Mouse (Mus musculus) cerebellum, adult 9-11 months (tissue): ENCODE data around the gene Dao.

Source experiments
- DNase-seq: peaks from one replicate; pipeline ENCODE4 v3.0.0; 2022

Gene Dao

DNA sequence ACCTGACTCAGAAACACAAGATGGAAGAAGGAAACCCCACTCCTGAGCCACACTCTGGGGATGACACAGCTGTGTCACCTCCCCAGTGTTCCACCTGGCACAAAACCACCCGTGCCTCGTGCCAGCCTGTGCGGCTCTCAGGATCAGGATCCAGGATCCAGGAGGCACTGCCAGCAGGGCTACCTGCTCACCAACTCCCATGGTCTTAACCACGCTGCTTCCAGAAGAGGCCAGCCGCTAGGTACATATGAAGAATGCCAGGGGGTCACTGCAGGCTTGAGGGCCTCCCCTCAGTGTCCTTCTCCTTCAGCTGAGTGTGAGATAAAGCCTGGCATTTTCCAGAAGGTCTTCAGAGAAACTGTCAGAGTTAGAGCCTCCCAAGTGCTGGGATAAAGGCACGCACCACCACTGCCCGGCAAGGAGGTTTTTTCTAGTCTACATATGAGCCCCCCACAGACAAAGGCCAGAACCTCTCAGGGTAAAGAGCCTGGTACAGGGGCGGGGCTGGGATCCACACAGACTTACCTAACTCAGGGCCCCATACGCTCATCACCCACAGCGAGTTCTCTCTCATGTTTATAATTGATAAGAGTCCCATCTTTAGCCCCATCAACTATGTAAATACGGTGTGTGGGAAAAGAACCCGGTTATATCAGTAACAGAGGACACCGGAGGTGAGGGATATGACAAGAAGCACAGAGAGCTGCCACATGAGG is 19.3 kb upstream of the Dao start:
- DNase-seq: no peak

DNA sequence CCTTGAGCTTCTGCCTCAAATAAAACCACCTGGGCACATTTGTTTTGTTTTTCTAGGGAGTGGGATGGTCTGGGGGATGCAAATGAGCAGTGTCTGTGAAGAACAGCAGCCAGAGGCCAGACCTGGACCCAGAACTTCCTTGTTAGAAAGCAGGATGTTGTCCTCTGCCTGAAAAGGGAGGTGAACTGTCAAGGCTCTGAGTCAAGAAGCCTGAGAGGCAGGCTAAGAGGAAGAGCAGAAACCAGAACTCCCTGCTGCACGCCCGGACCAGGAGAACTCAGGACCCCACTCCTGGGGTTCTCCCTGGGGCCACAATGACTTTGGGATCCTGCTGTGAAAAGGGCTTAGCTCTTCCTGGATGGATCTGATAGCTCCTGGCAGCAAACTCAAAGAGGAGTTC is 17.8 kb upstream of the Dao start:
- no peak for DNase-seq

DNA sequence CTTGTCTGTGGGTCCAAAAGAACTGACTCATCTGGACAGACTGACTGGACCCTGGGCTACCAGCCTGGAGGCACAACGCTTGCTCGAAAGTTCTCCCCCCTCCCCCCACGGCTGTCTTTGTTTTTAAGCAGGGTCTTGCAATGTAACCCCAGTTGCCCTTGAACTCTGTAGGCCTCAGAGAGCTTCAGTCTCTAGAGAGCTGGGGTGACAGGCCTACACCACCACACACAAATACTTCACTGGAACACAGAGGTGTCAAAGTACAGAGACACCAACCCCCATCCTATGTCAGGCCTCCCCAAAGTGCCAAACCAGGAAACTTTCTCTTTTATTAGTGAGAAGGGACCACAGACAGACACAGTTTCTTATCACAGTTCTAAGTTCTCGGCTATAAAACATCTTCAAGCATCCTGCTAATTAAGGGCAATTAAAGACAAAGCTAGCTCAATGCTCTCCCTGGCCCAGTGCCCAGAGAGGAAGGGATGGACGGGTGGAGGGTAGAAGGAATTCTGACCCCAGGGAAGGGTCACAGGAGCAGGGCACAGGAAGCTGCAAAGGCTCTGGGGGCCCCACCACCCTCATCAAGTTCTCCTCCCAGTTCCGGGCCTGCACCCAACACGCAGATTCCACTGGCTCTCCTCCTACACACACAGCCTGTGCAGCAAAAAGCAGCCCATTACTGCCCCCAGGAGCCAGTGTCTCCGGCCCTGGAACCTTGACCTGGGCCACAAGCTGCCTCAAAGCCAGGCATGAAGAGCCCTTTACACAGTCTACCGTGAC is 17.1 kb upstream of the Dao start:
- no peak for DNase-seq

DNA sequence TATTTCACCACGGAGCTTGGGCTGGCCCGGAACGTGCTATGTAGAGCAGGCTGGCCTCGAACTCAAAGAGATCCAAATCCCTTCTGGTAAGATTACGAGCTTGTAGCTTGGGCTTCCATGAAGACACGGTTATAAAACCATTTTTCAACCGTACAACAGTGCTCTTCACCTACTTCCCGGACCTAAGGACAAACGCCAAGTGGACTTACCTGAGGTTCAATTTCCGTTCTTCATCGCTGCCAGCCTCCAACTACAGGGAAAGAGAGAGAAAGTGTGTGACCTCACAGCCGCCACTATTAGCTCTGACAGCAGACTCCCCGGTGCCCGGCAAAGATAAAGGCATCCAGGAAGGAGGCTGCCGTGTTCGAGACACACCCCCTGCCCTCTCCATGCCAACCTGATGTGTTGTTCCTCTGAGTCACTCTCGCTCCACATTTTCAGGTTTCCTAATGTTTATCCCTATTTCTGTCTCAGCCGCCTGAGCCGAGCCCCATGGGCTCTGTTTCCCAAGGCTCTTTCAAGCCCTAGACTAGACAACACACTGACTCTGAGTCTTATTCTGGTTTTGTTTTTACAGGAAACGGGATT is 14.0 kb upstream of the Dao start:
- DNase-seq: no peak

DNA sequence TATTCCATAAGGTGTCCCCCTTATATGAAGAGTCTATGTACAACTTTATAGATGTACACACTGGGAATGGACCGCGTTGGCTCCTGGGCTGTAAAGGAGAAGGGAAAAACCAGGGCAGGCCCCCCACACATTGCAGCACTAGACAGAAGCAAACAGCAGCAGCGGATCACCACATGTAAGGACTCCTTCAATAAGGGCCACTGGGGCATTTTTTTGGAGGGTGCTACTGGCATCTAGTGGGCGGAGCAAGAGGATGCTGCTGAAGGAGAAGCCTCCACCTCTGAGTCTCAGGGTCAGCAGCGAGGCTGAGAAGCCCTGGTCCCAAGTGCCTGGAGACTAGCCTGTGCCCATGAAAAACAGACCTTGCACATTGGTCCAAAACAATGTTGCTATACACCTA is 12.9 kb upstream of the Dao start:
- DNase-seq: no peak

DNA sequence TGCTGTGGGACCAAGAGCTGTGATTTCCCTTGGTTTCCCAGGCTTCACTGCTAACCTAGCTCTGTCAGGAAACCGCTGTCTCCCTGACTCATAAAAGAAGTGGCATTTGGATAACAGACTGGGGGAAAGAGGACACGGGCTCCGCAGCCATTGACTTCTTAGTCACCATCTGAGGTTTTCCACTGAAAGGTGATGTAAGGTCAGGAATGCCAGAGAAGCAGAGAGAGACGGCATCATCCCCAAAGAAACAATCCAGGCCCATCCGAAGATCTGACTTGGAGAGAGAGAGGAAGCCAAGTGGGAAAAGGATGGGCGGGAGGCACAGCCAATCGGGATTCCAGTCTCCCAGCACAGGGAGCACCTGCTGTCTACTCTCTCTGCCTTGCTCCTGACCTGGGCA is 12.4 kb upstream of the Dao start:
- no peak for DNase-seq

DNA sequence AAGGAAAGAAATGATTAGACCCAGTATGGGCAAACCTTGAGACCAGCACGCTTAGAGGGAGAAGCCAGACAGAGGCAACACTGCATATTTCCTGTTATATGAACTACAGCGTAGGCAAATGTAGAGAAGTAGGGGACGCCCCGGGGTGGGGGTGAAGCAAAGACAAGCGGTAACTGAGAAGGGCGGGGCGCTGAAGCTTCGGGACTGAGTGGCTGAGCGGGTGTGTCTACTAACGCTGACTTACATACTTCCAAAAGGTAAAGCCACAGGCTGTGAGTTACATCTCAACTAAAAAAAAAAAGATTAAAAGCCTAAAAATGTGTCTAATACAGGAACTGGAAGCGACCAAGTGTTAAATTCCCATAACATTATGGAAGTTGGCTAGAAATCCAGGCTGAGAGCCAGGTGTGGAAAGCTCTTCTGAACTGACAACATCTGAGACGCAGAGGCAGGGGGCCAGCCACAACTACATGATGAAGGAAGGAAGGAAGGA is 11.1 kb upstream of the Dao start:
- DNase-seq: no peak

DNA sequence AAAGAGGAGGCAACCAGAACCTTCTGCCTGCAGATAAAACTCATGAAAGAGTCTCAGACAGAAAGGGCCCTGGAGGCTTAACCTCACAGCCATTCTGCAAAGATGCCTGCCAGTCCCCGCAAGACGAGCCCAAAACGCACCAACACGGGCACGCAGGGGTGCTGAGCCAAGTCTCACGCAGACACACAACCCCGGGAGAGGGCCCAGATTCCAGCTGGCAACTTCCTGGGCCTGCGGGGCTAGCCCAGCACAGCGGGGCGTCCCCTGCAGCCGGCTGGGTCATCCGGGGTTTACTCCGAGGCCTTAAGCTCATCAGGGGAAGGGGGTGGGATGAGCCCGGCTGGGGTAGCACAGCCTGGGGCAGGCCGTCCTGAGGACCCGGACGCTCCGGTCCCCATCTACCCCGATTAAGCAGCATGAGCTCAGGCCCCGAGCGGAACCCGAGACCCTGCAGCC is 10.4 kb upstream of the Dao start:
- peak; percentile 74 for DNase-seq

DNA sequence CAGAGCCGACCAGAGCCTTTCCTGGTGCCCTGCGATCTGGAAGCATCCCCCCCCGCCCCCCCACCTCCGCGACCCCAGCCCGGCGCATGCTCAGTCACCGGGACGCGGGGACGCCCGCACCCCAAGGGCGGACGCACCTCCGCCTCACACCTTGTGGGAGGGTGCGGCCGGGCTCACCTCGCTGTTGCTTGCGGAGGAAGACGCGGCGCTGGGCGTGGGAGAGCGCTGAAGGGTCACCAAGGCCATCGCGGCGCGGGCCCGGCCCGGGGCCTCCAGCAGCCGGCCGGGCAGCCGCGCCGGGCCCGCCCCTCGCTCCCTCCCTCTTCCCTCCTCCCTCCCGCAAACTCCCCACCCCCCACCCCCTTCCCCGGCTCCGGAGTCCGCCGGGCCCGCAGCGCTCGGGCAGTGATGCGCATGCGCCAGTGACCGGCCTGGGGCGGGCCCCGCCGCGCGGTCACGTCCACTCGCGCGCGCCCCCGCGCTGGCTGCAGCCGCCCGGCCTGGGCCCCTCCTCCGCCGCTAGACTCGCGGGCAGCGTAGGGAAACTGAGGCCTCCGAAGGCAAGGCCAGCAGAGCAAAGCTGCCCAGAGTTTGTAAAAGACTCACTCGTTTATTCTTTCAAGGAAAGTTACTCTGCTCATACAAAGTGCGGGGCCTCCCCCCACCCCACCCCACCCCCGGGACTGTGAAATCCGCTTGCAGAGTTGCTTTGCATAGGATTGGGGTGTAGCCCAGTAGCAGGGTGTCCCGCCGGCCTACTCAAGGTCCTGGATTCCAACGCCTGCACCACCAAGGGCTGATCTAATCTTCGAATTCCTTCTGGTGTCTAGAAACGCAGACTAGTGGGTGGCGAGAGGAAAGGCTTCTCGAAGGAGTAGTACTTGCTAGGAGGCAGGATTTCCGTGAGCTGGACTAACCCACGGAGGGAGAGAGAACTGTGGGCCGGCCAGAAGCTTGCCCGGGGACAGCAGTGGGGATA is 9.7 kb upstream of the Dao start, which contains the start of gene Ssh1:
Gene Ssh1, minus strand, starts transcription at position 408 of the 979 bp plus-strand sequence.
- DNase-seq: peak; percentile 89

DNA sequence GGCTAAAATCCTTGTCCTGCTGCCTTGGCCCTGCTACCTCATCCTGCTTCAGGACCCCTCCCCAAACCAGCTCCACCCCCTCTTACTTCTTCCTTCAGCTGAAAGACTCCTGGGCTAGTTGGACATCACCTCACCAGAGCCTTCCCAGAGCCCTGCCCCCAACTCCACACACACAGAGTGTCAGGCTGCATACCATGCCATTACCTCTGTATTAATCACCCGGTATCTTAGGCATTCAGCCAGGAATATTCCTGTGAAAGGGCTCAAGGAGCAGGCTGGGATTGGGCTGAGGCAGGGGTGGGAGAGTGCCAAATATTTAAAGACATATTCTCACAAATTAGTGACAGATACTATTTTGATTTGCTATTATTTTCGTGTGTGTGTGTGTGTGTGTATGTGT is 7.0 kb upstream of the Dao start:
- DNase-seq: no peak

DNA sequence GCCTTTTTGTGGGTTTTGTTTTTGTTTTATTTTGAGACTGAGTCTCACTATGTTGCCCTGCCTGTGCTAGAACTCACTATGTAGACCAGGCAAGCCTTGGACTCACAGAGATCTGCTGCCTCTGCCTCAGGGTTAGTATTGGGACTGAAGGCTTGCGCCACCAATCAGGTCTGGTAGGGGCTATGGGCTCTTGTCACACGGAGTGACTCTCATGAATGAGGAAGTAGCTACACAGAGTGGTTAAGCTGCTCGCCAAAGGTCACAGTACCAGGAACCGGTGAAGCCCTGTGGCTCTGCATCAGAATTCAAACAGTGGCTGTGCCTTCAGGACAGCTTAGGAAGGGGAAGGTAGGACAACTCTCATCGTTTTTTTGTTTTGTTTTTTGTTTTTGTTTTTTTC is 4.1 kb upstream of the Dao start:
- DNase-seq: no peak

DNA sequence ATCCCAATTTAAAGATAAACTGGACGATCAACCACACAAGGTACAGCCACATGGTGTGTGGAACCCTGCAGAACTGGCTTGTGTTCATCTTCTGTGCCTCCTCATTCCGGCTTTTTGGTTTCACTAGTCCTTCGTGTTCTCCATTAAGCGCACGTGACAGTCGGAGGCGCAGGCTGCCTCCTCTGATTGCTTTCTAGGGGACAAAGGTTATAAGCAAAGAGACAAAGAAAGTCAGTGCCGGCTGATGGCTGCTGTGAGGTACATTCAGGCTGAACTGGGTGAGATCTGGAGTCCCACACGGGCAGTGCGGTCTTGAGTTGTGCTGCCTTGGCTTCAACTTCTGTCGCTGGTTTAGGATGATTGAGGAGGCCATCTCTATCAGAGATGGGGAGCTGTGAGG is 1.1 kb downstream of the Dao start:
- no peak for DNase-seq

DNA sequence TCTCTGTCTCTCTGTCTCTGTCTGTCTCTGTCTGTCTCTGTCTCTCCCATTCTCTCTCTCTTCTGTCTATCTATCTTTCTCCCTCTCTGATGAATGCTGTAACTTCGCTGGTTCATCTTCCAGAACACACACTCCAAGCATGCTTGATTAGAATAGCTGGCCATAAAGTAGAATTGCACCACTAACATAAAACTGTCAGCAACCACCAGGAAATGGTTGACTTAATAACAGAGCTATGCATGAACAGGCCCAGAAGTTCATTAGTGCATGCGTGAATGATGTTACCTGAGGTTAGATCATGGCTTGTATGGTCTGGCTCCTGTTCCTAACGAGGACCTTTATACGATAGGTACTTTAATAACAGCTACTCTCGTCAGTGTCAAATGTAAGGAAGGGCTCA is 1.6 kb downstream of the Dao start:
- DNase-seq: no peak

DNA sequence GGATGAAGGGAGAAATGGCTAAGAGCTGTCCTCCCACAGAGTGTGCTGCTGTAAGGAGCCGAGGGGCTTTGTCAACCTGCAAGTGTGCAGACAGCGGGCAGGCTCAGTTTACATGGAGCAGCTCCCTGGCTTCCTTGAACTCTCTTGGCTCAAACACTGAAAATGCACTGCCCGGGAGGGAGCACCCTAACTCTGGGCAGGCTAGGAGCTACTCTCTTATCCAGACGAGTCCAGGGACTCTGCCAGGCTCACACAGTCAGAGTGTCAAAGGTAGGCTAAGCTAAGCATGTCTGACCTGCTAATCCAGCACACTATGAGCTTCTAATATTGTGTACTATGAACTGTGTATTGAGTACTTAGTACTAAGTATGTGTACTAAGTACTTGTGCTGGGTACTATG is 3.5 kb downstream of the Dao start:
- DNase-seq: no peak

DNA sequence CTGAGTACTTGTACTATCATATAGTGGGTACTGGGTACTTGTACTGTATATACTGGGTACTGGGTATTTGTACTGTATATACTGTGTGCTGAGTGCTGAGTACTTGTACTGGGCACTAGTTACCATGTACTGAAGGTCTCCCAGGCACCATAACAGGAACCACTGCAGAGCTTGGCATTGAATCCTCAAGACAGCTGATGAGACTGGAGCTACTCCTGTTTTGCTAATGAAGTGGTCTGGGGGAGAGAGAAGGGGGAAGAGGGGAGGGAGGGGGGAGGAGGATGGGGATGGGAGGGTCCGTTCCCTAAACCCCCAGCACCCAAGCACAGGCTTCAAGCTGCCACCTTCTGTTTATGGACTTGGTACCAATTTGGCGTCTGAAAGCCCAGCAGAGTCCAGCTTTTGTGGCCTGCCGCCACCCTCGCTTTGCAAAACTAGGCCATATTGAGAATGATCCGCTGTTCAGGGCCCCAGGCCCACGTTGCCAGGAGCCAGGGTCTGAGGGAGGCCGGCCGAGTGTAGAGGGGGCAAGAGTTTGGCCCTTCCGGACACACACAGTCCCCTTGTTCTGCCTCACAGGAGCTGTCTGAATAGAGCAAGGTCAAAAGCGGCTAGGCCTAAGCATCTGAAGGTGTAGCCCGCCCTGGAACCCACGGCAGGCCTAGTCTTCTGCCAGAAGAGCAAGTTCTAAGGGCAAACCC is 4.4 kb downstream of the Dao start:
- peak; percentile 50 for DNase-seq

DNA sequence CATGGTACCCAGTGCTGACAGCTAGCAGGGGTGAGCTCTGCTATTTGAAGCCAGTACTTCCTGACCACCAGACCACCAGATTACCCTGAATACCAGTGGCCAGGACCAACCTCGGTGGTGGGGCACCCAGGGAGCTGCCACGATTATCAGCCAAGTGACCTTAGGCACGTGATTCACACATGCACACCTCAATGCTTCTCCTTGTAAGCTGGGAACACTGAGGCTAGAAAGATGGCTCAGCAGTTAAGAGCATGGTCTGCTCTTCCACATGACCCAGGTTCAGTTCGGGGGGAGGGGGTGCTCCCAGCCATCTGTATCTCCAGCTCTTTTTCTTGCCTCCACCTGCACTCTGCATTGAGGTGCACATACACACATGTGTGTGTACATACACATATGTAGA is 5.5 kb downstream of the Dao start:
- no peak for DNase-seq

DNA sequence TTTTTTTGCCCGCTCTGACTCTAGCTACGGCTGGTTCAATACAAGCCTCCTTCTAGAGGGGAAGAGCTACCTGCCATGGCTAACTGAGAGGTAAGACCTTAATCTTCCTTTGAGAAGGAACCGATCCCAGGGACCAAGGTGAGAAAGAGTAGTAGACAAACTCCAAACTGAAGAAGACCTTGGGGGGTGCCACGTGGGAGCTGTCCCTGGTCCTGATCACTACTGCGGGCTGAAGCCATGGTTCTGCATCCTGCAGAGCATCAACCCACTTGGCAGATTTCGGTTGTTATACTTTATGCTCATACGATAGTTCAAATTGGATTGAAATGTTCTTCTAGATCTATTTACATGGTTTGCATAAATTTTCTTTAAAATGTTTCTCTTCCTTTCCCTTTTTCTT is 11.6 kb downstream of the Dao start:
- no peak for DNase-seq

DNA sequence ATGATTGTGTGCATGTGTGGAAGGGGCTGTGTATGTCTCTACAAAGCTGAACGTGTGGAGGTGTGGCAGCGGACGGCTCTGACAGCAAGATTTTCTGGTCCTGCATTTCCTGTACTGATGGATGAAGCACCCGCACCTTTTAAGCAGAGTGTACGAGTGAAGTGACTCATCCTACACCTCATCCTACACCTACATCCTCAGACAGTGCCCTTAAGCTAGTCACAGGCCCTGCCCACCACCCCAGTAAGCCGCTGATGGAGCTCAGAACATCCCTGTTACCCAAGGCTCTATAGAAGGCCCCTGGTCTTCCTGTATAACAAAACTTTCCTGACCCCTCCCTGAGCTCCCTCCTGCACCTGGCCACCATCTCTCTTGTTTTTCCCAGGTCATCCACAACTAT is 20.9 kb downstream of the Dao start:
- DNase-seq: no peak

DNA sequence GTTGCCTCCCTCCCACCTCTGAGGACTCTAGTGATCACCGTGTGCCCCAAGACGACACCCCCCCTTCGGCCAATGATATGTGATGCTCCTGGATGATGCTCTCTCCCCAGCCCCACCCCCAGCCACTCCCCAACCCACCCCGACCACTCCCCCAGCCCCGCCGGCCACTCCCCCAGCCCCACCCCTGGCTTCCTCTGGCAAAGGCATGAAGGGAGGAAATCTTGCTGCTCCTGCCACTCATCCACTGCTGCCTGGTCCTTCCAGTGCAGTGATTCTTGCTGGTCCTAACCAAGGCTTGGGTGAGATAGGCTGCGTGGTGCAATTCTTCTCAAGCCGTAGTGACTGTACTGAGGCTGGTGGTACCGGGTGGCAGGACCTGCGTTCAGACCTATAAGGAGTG is 21.4 kb downstream of the Dao start:
- DNase-seq: no peak

DNA sequence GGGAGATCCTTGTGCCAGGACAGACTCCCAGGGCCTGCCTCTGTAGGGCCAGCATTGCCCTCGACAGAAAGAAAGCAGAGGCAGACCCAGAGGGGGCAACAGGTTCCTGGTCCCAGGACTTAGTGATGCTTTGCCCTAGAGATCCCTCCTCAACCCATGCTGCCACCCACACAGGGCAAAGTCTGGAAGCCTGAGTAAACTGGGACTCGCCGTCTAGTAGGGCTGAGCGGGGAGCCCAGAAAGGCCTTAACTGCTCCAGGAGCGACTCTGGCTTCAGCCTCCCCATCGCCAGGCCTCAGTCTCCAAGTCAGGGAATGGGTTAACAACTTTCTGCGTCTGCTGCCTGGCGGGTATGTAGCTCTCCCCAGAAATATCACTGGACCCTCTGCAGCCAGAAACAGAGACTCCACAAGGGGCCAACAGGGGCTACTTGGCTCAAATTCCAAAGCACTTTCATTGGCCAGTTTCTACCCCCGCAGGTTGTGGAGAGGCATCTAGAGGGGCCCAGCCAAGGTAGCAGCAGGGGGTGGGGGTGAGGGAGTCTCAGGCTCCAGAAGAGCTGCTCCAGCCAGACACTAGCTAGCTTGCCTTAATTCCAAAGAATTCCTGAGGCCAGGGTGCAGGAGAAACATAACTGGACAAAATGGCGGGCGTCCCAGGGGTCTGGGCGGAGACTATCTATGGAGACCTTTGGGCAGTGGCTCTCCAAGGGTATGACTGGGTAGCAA is 23.9 kb downstream of the Dao start:
- no peak for DNase-seq

DNA sequence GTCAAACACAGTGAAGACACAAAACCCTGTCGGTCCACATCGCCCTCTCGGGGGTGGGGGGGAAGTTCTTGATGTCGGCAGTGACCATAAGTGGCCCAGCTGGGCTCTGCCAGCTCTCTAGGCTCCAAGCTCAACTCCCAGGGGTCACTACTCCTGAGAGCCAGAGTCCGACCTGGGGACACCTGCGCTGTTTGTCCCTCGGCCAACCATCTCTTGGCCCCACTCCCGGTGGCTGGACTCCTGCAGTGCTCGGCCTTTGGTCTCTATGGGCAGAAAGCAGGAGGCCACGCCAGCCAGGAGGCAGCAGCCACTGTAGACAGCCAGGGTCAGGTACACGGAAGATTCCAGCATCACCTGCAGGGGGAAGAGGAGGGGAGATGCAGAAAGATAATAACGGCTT is 24.6 kb downstream of the Dao start:
- peak; percentile 79 for DNase-seq
